12 mouse cellular contexts compared by ENCODE assay signal in the genomic region with DNA sequence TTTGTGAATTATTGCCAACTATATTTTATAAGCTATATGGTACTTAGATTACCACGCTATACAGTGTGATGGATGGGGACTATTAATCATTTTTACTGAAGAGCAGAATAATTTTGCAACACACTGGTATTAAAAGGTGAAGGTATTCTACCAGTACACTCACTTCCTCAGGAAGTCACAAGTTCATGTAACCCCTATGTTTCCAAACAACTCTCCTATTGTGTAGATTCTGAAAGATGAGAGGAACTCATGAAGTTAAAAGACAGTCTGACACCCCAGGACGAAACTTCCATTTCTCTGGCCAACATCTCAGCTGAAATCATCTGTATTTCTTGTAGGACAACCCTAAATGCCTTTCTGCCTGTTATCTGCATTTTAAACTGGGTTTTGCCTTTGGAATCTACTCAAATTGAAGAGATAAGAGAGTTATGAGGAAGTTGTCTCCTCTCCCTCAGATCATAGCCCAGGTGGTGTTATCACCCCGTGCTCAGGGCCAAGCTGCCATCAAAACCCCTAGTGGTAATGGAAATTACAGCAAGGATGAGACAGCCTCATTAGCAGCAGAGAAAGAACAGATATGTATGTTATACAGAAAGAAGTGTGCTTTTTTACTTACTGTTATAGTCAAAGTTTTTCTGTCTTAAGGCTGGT.
DNase-seq lines count a peak whose midpoint lies in the region; ATAC-seq and TF ChIP-seq lines count a peak whose summit lies in the region.
"Had no signal": no experiment of that assay in that cellular context is flagged by ENCODE, and none has a peak within 500 bp of the region (broad histone marks: within the 10 kb centered on the region; RNA-seq: fewer than 3 reads in every experiment).

No protein-coding gene starts in this region.

- no peak for ATAC-seq in liver, postnatal 0 days
- ATAC-seq in granulocyte monocyte progenitor cell, adult 5-6 weeks (replicated peaks; ENCODE audit: poor library complexity, severe bottlenecking), result peak; percentile 78

- H3K4me3 ChIP-seq in liver, postnatal 0 days (ENCODE audit: low read depth, low read length), result no peak overlapping the region
- H3K4me3 ChIP-seq in E14TG2a.4 (replicated peaks; ENCODE audit: low read length), result no peak overlapping the region
- H3K4me3 ChIP-seq: heart, embryonic 15.5 days had no signal

- TF ChIP-seq EP300 in liver, postnatal 0 days (IDR thresholded peaks at IDR 0.05; ENCODE audit: low read depth), result no peak

- H3K27me3 ChIP-seq in liver, postnatal 0 days (ENCODE audit: insufficient read depth, low read length), result no peaks in the 10 kb centered on the region
- no peaks in the 10 kb centered on the region for H3K27me3 ChIP-seq in E14TG2a.4 (ENCODE audit: insufficient read depth, low read length)
- H3K27me3 ChIP-seq: heart, embryonic 15.5 days had no signal

- DNase-seq in liver, postnatal 0 days, result no peak
- no peak for DNase-seq in liver
- DNase-seq in thymus, postnatal 10 days (ENCODE audit: low spot score in 2 of 2), result peak; percentile 4 to 32
- DNase-seq in gastrocnemius, postnatal 10 days, result no peak
- DNase-seq in kidney, postnatal 36 days, result no peak
- DNase-seq: cerebellum, postnatal 36 days; kidney, adult 18-20 months; lung, adult 2 months; midbrain, embryonic 14.5 days had no signal

- no peaks in the 10 kb centered on the region for H3K4me1 ChIP-seq in liver, postnatal 0 days (ENCODE audit: insufficient read depth)
- no peaks in the 10 kb centered on the region for H3K4me1 ChIP-seq in E14TG2a.4 (replicated peaks; ENCODE audit: low read depth, low read length)

- no peaks in the 10 kb centered on the region for H3K9me3 ChIP-seq in liver, postnatal 0 days (ENCODE audit: low read length)
- H3K9me3 ChIP-seq in E14TG2a.4 (ENCODE audit: low read length), result no peaks in the 10 kb centered on the region
- H3K9me3 ChIP-seq: heart, embryonic 15.5 days had no signal

- TF ChIP-seq CTCF in liver, postnatal 0 days (IDR thresholded peaks at IDR 0.05; ENCODE audit: low read depth), result peak; percentile 47
- peak; percentile 24; the same call in 1 of the 2 replicates for TF ChIP-seq CTCF in E14TG2a.4 (conservative IDR thresholded peaks at IDR 0.05; ENCODE audit: low read length)

- 43% methylated on average over 3 of the region's 3 CpGs for WGBS in liver, postnatal 0 days (ENCODE audit: insufficient replicate concordance)

- H3K36me3 ChIP-seq in liver, postnatal 0 days (replicated peaks; ENCODE audit: insufficient read depth, low read length), result no peaks in the 10 kb centered on the region
- no peaks in the 10 kb centered on the region for H3K36me3 ChIP-seq in E14TG2a.4 (ENCODE audit: insufficient read depth, low read length)
- H3K36me3 ChIP-seq: heart, embryonic 15.5 days had no signal

- H3K27ac ChIP-seq in liver, postnatal 0 days (ENCODE audit: low read depth), result 0 out of 2 replicates have a peak overlapping the region, but pooled peaks have one; percentile 53
- H3K27ac ChIP-seq: heart, embryonic 15.5 days had no signal

- no peak overlapping the region for H3K9ac ChIP-seq in liver, postnatal 0 days (replicated peaks)
- H3K9ac ChIP-seq: heart, embryonic 15.5 days had no signal

- H3K4me2 ChIP-seq in liver, postnatal 0 days (ENCODE audit: low read depth, low read length), result no peak overlapping the region
- H3K4me2 ChIP-seq: heart, embryonic 15.5 days had no signal

Comparison
In these comparisons a context has a peak if more than half of its experiments do, and no peak if none do; other contexts are left out.
1. DNase-seq: peak in thymus, postnatal 10 days (2 of 2); none in liver, postnatal 0 days (single experiment), liver (single experiment), gastrocnemius, postnatal 10 days (single experiment) and kidney, postnatal 36 days (0 of 2).